Mouse (Mus musculus) granulocyte monocyte progenitor cell, adult 5-6 weeks (primary cell): ENCODE measurements around the gene Pole2. TPM values are rescaled to one million over a fixed set of nuclear protein-coding genes. Genes with fewer than 3 reads are reported as not detected.

Source experiments
- ATAC-seq: replicated peaks from 2 replicates; pipeline ENCODE4 v1.8.0; 2016; ENCODE audit warnings: mild to moderate bottlenecking, moderate TSS enrichment, inconsistent platforms; ENCODE audit not compliant: poor library complexity, severe bottlenecking
- total RNA-seq, 2 experiments: library from RNA; stranded (forward) in 1 of 2; stranded (reverse) in 1 of 2; fragments of 200-712, 200-1000 nt in 1 of 2; fragments of >200 nt in 1 of 2; fragmentation: Nextera tagmentation in 1 of 2; gene quantifications; 2 replicates each; pipeline ENCODE4 v1.2.3; 2014 to 2017

The Pole2 gene
- total RNA-seq (2014; fragmentation: Nextera tagmentation) (51.2 and 56.8 TPM in 2 replicates), total RNA-seq (2017) (46.4 and 58.8 TPM in 2 replicates)

DNA sequence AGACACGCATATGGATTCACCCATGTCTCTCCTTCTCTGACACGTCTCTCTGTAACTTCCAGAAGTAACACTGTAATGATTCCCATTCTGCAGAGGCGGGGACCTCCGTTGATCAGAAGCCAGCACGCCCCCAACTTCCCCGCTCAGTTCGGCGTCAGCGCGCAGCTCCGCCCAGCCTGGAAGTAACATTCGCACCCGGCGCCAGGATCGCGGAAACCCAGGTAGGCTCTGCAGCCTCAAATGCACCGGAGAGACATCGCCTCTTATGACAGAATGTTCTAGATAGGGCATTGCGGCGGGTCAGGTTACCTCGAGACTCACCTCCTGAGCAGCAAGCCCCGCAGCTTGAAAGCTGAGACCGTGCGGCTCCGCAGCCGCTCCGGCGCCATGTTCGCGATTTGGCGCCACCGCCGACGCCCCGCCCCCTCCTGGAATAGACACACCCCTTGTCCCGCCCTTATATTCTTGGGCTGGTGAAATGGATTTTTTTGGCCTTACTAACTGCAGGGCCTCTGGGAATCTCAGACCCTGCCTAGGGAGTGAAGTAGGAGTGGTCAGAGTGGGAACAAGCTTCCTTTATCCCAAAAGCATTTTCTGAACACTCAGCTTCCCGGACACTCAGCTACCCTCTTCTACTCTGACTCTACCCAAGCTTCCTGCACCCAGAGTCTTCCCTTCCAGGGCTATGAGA is at the start of gene Pole2:
Gene Pole2, minus strand, starts transcription at position 420 of the 691 bp plus-strand sequence.
- peak; percentile 96 for ATAC-seq

DNA sequence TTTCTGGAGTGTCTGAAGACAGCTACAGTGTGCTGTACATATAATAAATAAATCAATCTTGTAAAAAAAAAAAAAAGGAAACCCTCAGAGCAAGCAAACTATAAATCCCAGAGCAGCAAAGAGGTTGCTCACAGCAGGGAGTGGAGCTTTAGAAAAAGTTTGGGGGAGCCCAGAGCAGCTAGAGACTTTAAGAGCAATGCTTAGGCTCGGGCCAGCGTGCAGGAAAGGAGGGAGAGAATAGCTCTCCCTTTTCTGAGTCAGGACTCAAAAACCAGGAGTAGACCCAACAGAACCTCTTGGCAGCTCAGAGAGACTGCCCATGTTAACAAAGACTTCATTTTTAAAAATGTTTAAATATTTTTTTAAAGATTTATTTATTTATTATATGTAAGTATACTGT is 41.0 kb upstream of the Pole2 start:
- no peak for ATAC-seq

DNA sequence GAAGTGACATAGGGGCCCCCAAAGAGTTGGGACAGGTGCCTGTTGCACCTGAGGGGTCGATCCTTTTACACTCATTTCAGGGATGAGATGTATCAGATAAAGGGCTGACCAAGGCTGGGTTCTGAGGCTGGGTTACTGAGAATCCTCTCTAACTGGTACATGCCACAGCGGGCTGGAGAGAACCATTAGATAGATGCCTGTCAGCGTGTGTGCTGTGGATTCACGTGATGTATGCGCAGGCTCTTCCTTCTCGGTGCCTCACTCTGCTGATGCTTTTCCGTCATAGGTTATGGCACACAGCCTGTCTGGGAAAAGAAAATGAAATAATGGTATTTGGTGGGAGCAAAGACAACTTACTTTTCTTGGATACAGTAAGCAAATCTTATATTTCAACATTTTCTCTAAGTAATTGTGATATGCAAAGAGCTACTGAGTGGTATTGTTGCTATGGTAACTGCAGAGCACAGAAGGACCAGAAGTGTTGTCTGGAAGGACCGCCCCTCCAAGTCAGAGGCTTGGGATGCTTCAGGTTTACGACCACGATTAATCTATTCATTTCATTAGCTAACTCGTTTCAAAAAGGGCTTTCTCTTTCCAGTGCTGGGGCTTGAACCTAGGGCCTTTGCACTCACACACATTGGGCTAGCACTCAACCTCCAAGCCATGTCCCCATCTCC is 40.1 kb upstream of the Pole2 start:
- ATAC-seq, result no peak

DNA sequence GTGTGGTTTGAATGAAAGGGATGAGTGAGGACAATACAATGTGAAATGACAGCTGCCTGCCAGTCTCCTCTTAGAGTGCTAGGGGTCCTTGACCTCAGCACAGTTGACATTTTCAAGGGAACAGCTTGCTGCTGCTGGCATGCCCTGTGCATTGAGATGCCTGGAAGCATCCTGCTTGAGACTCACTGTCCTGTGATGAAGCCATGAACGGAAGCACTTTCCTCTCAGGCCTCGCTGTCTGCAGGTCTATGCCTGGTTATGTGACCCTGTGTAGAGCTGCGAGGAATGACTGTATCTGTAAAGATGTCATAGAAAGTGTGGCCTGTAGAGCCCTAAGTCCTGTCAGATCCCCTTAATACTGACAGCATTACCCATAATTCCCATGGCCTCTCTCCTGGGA is 37.0 kb upstream of the Pole2 start:
- ATAC-seq, result no peak

DNA sequence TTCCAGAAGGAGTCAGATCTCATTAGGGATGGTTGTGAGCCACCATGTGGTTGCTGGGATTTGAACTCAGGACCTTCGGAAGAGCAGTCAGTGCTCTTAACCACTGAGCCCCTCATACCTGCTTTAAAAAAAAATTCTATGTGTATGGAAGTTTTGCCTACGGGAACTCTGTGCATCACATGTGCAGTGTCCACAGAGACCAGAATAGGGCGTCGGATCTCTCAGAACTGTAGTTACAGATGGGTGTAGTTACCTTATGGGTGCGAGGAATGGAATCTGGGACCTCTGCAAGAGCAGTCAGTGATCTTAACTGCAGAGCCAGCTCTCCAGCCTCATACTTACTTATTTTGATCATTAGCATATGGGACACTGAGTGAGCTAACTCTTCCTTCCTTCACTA is 34.3 kb upstream of the Pole2 start:
- no peak for ATAC-seq

DNA sequence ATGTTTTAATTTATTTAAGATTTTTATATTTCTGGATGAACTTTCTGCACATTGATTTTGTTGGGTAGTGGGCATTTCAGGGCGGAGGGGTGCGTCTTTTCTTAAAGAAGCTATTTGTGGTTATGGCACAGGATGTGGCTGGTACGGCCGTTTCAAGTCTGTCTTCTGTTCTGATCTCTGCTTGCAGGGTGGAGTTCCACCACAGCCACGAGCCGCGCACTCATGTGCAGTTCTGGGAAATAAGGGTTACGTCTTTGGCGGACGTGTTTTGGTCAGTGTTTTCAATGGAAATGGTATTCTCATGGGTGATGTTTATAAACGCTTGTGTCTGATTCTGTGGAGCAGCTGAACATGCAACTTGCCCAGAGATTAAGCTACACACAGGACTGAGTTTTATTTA is 29.8 kb upstream of the Pole2 start:
- ATAC-seq, result peak; percentile 79

DNA sequence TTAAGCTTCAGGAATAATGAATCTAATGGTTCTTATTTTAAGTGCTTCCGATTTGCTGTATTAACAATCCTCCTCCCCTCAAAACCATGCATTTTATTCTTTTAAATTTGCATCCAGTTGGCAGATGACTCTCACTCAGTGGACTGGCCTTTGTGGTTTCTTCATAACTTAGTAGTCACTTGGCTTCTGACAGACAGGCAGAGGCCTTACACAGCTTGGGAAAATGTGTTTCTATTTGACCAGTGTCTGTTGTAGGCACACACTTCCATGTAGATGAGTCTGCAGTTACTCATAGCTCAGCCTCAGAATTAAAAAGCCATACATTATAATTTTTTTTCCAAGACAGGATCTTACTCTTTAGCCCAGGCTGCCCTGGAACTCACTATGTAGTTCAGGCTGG is 25.8 kb upstream of the Pole2 start:
- no peak for ATAC-seq

DNA sequence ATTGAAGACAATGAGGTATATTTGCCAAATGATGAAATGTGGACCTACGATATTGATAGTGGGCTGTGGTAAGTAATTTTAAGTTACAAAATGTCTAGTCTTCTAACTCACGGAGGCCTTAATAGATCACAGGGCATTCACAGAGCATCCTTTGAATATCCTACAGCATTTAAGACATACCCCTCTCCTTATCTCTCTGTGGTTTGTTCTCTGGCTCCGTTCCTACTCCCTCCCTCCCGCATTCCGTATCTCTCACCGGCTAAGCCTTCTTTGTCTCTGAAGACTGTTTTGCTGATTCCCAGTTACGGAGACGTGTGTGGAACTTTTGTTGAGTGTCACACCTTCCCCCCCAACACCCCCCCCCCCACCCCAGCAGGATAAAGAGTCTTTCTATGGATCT is 22.8 kb upstream of the Pole2 start:
- no peak for ATAC-seq

DNA sequence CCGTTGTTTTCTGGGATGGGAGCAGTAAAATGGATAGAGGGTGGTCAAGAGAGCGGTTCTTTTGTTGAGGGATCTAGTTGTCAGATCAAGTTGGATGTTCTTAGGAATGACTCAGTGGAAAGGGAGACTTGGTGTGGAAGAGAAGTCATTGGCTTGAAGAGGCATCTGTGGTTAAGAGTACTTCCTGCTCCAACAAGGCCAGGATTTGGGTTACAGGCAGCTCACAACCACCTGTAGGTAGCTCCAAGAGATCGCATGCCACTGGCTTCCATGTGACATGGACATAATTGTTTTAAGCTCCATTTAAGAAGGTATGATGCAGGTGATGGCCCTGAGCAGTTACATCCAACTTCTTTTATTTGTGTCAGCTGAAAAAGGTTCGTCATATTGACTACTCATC is 21.8 kb upstream of the Pole2 start:
- ATAC-seq, result peak; percentile 30; the same call in 1 of the 2 replicates

DNA sequence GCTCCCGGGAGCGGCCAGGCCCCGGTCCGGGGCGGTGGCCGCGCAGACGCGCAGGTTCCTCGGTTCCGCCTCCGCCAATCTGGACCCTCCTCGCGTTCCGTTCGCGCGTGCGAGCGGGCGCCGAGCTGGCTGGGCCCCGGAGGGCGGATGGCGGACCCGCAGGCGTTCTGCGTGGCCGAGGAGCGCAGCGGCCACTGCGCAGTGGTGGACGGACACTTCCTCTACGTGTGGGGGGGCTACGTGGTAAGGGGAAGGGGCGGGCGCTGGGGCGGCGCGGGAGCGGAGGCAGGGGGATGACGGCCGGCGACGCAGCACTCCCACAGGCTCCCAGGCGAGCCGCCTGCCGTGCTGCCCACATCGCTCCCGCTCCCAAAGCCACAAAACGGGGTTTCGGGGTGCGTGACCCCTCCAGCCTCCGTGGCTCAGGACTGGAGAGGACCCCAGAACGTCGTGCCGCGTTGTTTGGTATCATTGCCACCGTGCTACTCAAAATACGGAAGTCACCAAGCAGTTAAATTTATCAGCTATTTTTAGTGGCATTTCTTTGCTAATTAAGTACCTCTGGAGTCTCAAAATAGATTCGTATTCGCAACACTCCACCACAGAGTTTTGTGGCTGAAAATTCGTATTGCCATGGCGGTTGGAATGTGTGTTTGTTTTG is 13.9 kb upstream of the Pole2 start:
- ATAC-seq, result peak; percentile 91

DNA sequence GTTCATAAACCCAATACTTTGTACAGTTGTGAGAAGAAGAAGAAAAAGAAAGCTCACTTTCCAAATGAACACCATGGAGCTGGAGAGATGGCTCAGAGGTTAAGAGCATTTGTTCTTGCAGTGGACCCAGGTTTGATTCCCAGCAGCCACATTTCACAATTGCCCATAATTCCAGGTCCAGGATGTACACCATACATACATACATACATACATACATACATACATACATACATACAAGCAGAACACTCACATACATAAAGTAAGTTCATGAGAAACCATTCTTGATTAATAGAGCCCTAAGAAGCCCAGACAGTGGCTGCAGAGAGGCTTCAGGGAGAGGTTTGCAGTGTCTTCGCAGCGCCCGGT is 13.4 kb upstream of the Pole2 start:
- no peak for ATAC-seq

DNA sequence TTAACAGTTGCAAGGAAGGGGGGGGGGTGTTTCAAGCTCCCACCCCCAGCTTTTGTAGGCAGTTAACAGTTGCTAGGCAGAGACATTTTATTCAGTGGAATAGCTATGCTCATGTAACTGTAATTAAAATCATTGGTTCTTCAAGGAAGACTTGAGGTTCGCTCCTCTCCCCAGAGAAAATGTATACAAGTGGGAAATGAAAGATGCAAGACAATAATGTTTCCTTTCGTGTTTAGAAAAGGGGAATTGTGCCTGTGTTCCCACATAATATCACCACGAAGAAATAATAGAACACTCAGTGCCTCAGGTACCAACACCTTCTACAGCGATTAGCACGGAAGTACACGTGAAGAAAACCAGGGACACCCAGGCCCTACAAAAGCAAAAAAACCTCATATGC is 12.9 kb upstream of the Pole2 start, which contains the start of gene Klhdc1:
Gene Klhdc1, plus strand, starts transcription at position 301 of the 400 bp plus-strand sequence.
- ATAC-seq, result no peak

DNA sequence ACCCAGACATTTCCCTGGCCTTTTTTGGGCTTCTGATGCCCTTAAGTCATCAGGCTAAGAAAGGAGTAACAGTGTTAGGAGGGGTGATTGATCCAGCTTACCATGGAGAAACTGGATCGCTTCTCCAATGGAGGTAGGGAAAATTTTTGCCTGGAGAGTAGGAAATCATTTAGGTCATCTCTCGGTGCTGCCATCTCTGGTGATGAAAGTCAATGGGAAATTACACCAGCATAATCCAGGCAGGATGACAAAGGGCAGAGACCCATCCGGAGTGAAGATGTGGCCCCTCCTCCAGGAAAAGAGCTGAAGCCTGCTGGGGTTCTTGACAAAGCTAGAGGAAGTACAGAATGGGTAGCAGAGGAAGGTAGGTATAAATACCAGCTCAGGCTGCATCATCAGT is 10.3 kb upstream of the Pole2 start:
- ATAC-seq, result no peak

DNA sequence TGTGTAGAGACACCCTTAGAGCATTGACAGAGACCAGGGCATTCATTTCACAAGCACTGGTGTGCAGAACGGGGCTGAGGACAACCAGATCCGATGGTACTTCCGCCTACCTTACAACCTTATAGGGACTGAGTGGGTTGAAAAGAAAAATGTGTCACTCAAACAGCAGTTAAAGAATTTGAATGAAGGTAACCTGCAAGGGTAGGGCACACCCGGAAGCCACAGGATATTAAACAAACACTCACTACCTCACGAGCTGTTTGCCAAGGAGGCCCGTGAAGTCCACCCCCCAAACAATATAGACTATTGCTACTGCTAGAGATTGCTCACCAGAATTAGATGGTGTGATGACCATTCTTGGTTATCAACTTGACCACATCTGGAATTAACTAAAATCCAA is 7.8 kb upstream of the Pole2 start:
- no peak for ATAC-seq

DNA sequence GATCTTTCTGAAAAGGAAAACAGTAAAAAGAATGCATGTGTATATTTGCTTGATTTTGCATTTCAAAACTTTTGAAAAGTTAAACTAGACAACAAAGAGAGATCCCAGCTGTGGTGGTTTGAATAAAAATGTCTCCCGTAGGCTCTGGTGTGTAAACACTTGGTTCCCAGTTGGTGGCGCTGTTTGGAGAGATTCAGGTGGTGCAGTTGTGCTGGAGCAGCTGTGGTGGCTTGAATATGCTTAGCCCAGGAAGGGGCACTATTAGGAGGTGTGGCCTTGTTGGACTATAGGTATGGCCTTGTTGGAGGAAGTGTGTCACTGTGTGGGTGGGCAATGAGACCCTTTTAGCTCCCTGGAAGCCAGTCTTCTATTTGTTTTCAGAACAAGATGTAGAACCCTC is 1.3 kb upstream of the Pole2 start:
- peak; percentile 62 for ATAC-seq

DNA sequence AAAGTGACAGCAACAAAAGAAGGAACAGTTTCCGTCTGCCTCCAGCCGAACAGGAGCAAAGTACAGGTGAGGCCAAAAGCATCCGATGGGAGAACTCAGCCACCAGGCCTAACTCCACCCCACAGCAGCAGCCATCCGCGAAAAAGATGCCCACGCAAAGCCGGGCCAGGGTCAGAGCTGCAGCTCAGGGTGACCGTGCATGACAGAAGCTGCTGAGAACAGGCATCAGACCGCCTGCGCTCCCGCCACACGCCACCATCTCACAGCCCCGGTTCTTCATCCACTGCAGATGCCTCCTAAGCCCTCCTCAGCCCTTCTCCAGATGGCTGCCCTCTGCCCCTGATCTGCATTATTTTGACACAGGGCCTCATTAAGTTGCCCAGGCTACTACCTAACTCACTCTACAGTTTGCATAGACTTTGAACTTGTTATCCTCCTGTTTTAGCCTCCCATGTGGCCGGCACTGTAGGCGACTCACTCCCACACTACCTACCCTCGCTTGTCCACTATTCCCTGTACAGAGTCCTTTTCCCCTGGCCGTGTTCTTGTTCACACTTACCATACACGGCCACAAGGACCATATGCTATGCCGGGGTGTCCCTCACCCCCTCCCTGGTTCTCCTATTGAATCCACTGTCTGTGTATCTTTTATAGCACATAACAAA is 7.2 kb downstream of the Pole2 start:
- no peak for ATAC-seq

DNA sequence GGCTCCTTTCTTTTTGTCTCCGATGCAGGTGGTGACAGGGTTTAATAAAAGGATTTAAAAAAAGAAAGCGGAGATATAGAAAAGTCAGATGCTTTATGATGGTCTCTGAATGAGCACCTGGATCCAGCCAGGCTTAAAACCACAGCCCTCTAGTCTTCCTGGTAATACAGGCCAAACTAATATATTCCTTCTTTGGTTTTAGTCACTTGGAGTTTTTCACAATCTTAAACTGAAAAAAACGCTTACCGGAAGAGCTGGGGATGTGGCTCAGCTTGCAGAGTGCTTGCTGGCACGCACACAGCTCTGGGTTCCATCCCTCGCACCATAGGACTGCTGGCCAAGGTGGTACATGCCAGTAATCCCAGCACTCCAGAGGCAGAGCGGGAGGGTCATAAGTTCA is 11.4 kb downstream of the Pole2 start:
- ATAC-seq, result no peak

DNA sequence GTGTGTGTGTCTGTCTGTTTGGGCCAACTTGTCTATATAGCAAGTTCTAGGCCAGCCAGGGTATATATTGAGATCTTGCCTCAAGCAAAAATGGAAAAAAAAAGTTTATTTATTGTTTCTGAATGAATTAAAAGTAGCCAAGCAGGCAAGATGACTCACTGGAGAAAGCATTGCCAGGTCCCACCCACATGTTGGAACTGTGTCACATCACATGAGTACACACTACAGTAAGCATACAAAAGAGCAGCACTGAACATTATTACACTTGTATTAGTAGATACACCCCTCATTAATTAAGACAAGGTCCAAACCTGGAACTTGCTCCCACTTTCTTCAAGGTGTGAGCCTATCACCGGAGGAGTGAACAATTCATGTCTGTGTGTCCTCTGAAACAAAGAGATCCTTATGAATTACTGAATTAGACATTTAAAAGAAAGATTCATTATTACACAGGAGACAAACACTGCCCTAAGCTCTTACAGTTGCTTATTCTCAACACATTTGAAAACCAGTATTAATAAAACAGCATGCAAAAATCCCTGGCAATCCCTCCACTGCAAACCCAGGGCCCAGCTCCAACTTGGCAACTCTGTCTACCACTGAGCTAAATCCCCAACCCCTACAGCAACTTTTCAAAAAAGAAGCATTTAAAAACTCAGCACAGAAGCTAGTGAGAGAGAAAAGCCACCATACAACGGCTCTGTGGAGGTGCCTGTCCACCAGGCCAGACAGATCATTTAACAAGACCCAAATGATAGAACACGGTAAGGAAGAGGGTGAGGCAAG is 12.8 kb downstream of the Pole2 start:
- ATAC-seq, result no peak

DNA sequence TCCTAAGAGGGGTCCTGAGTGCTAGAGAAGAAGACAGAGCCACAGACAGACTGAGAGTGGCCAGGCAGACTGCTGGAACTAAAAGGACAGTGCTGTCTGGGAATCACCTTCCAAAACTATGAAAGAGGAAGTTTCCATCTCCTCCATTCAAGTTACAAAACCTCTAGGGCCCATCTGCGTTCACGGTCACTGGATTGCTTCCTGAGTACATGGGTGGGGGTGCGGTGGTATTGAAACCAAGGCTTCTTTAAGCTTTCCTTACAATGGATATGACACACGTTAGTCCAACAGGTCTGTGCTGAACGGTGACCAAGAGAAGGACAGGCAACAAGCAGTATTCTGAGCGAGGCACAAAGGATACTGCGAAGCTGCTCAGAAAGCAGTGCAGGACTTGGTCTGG is 13.6 kb downstream of the Pole2 start:
- ATAC-seq, result peak; percentile 88

DNA sequence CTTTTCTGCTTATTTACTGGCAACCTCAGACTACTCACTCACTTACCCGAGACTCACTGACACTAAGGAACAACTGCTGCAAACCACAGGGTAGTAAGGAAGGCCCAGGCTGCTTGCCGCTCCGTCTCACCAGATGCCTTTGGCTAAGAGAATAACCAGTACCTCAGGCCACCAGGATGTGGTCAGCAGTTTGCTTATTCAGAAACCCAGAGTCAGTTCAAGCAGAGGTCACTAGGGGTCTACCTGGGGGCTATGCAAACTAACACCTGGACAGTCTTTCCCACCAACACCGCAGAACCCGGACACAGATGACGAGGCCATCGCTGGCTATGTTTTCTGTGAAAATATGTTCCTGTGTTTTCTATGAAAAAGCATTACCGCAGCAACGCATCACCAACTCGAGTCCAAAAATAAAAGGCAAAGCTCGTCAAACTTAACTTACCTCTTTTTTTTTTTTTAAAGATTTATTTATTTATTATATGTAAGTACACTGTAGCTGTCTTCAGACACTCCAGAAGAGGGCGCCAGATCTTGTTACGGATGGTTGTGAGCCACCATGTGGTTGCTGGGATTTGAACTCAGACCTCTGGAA is 14.7 kb downstream of the Pole2 start:
- no peak for ATAC-seq
